Mouse (Mus musculus) intestine, postnatal 0 days (tissue): ENCODE results near the gene Nid2. TPM values are rescaled to one million over a fixed set of nuclear protein-coding genes. Genes with fewer than 3 reads are reported as not detected.
A peak's percentile ranks its signal among the peaks of the same experiment; 100 is the strongest.

ENCODE experiments used
- ATAC-seq: fragments of 200-750 bp; cut with Nextera tagmentation; 2 replicates; pipeline ENCODE4 v1.8.0; 2017; ENCODE audit warnings: mild to moderate bottlenecking, moderate TSS enrichment, moderate library complexity
- H3K27ac ChIP-seq: fragments of 300-500 bp; sonication (generic); 2 replicates; pipeline ENCODE4 v1.5.1; 2014; ENCODE audit warnings: mild to moderate bottlenecking, low read depth, low read length, moderate library complexity
- H3K27me3 ChIP-seq: fragments of 300-500 bp; sonication (generic); replicated peaks from 2 replicates; pipeline ENCODE4 v1.6.1; 2014; ENCODE audit warnings: low read length, mixed read lengths; ENCODE audit not compliant: control insufficient read depth, insufficient read depth
- H3K36me3 ChIP-seq: fragments of 300-500 bp; sonication (generic); 2 replicates; pipeline ENCODE4 v1.6.1; 2014; ENCODE audit warnings: mild to moderate bottlenecking, moderate library complexity; ENCODE audit not compliant: control insufficient read depth, insufficient read depth
- H3K4me1 ChIP-seq: fragments of 300-500 bp; sonication (generic); replicated peaks from 2 replicates; pipeline ENCODE4 v1.6.1; 2014; ENCODE audit warnings: antibody characterized with exemption, low read length, mixed read lengths; ENCODE audit not compliant: control insufficient read depth, insufficient read depth
- H3K4me2 ChIP-seq: fragments of 300-500 bp; sonication (generic); replicated peaks from 2 replicates; pipeline ENCODE4 v1.6.1; 2014; ENCODE audit warnings: low read depth, mild to moderate bottlenecking, moderate library complexity
- H3K4me3 ChIP-seq: fragments of 300-500 bp; sonication (generic); 2 replicates; pipeline ENCODE4 v1.5.1; 2014; ENCODE audit warnings: low read depth, low read length
- H3K9ac ChIP-seq: fragments of 300-500 bp; sonication (generic); 2 replicates; pipeline ENCODE4 v1.6.1; 2014; ENCODE audit warnings: mild to moderate bottlenecking, low read depth, low read length
- H3K9me3 ChIP-seq: fragments of 300-500 bp; sonication (generic); 2 replicates; pipeline ENCODE4 v1.6.1; 2016; ENCODE audit warnings: mixed run types; ENCODE audit not compliant: control insufficient read depth
- CTCF ChIP-seq: sonication (generic); IDR thresholded peaks from 2 replicates; pipeline ENCODE4 v1.5.1; 2016; ENCODE audit warnings: low read depth, mild to moderate bottlenecking, control low read depth, antibody characterized with exemption, moderate library complexity
- WGBS: fragments of 180-500 bp; shearing (Covaris S2); extraction: QIAGEN DNeasy Blood & Tissue Kit; methylation state at CpG from one replicate; pipeline ENCODE4 v1.1.7; 2014; 5-methylcytosine and 5-hydroxymethylcytosine counted together
- polyA plus RNA-seq: library from polyadenylated mRNA; unstranded; fragments of >200 nt; fragmentation: Nextera tagmentation; extraction: Ambion mirVana; gene quantifications from 2 replicates; pipeline ENCODE4 v1.2.1, GENCODE M21; 2015

The Nid2 gene
- polyA plus RNA-seq, 1 experiment from 2014 or later: 20.0 TPM

GRCm38 (mm10) chr14:19752276-19752675, 1.2 kb downstream of the Nid2 start:
- Histone ChIP-seq H3K27ac (no peak overlapping the region), H3K9me3 (no peaks in the 10 kb centered on the region), H3K36me3 (peaks cover 11% of the 10 kb centered on the region), H3K4me3 (peak overlapping the region; percentile 54), H3K4me2 (peak overlapping the region; percentile 92), H3K4me1 (peaks cover 13% of the 10 kb centered on the region), H3K9ac (0 out of 2 replicates have a peak overlapping the region, but pooled peaks have one; percentile 48), H3K27me3 (no peaks in the 10 kb centered on the region)
- ATAC-seq: no peak
- TF ChIP-seq CTCF: no peak
- 17% methylated on average over 21 of the region's 21 CpGs for WGBS

- peaks cover 11% of the 10 kb centered on the region for H3K36me3 ChIP-seq
- H3K27ac ChIP-seq: no peak overlapping the region
- H3K9me3 ChIP-seq: no peaks in the 10 kb centered on the region
- H3K27me3 ChIP-seq: no peaks in the 10 kb centered on the region
- WGBS: 33% methylated on average over 10 of the region's 10 CpGs
- TF ChIP-seq CTCF: no peak
- H3K4me1 ChIP-seq: no peaks in the 10 kb centered on the region
- ATAC-seq: no peak
- H3K4me2 ChIP-seq: no peak overlapping the region
- no peak overlapping the region for H3K4me3 ChIP-seq
- no peak overlapping the region for H3K9ac ChIP-seq
These were observed 8.5 kb downstream of the Nid2 start for GRCm38 (mm10) chr14:19759277-19760193.

GRCm38 (mm10) chr14:19760721-19761120, 9.7 kb downstream of the Nid2 start:
- TF ChIP-seq CTCF: no peak
- Histone ChIP-seq H3K27me3 (no peaks in the 10 kb centered on the region), H3K4me1 (no peaks in the 10 kb centered on the region), H3K9ac (no peak overlapping the region), H3K4me2 (no peak overlapping the region), H3K27ac (no peak overlapping the region), H3K36me3 (peaks cover 6% of the 10 kb centered on the region; the same call in 1 of the 2 replicates), H3K4me3 (no peak overlapping the region), H3K9me3 (no peaks in the 10 kb centered on the region)
- WGBS: 76% methylated on average over 7 of the region's 7 CpGs
- ATAC-seq: no peak

GRCm38 (mm10) chr14:19762014-19762413, 10.9 kb downstream of the Nid2 start:
- 65% methylated on average over 4 of the region's 4 CpGs for WGBS
- Histone ChIP-seq H3K4me2 (no peak overlapping the region), H3K4me1 (no peaks in the 10 kb centered on the region), H3K36me3 (no peaks in the 10 kb centered on the region; the same call in 1 of the 2 replicates), H3K9ac (no peak overlapping the region), H3K27me3 (no peaks in the 10 kb centered on the region), H3K9me3 (no peaks in the 10 kb centered on the region), H3K27ac (no peak overlapping the region), H3K4me3 (no peak overlapping the region)
- ATAC-seq: no peak
- no peak for TF ChIP-seq CTCF

- 63% methylated on average over 8 of the region's 8 CpGs for WGBS
- H3K27me3 ChIP-seq: no peaks in the 10 kb centered on the region
- no peaks in the 10 kb centered on the region for H3K4me1 ChIP-seq
- H3K4me2 ChIP-seq: no peak overlapping the region
- no peak for TF ChIP-seq CTCF
- H3K36me3 ChIP-seq: peaks cover 4% of the 10 kb centered on the region; the same call in 1 of the 2 replicates
- no peak for ATAC-seq
- H3K27ac ChIP-seq: no peak overlapping the region
- H3K9ac ChIP-seq: no peak overlapping the region
- H3K9me3 ChIP-seq: no peaks in the 10 kb centered on the region
- H3K4me3 ChIP-seq: no peak overlapping the region
These were observed 12.5 kb downstream of the Nid2 start for GRCm38 (mm10) chr14:19763527-19763926.

GRCm38 (mm10) chr14:19764331-19764730, 13.3 kb downstream of the Nid2 start:
- H3K27me3 ChIP-seq: no peaks in the 10 kb centered on the region
- no peaks in the 10 kb centered on the region for H3K4me1 ChIP-seq
- H3K4me2 ChIP-seq: no peak overlapping the region
- no peak for ATAC-seq
- no peak overlapping the region for H3K9ac ChIP-seq
- no peak overlapping the region for H3K4me3 ChIP-seq
- no peaks in the 10 kb centered on the region for H3K9me3 ChIP-seq
- 61% methylated on average over 8 of the region's 8 CpGs for WGBS
- H3K27ac ChIP-seq: no peak overlapping the region
- no peak for TF ChIP-seq CTCF
- H3K36me3 ChIP-seq: peaks cover 6% of the 10 kb centered on the region; the same call in 1 of the 2 replicates
